Mouse (Mus musculus) stomach, postnatal 0 days (tissue): ENCODE data around the gene Prss46.

Source experiments
- CTCF ChIP-seq: IDR thresholded peaks from 2 replicates; pipeline ENCODE4 v1.5.1; 2016; ENCODE audit warnings: antibody characterized with exemption, low read depth, mild to moderate bottlenecking, moderate library complexity
- EP300 ChIP-seq: optimal IDR thresholded peaks from 2 replicates; pipeline ENCODE3; 2016; ENCODE audit warnings: antibody characterized with exemption

GRCm38 (mm10) chr9:110902271-110902670, 58.0 kb downstream of the Prss46 start:
- no peak for TF ChIP-seq CTCF
- no peak for TF ChIP-seq EP300
